Mouse (Mus musculus): ENCODE measurements around the gene Ano10.

Gene Ano10

GRCm38 (mm10) chr9:122152501-122152900 is 141.7 kb downstream of the Ano10 start:
- no peak for DNase-seq

DNA sequence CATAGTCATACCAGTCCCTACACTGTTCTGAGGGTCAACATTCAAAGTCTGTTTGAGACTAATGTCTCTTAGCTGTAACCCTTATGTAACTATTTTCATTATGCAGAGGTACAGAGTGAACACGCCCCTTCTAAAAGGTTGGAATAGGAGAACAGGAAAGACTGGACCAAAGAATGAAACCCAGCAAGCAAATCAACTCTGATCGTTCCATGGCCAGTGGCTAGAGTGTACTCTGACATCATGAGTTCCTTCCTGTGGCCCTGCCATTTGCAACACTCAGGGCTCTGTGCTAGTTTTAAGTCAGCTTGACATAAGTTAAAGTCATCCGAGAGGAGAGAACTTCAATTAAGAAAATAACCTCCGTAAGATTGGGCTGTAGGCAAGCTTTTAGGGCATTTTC is 142.2 kb downstream of the Ano10 start:
- no peak for DNase-seq

GRCm38 (mm10) chr9:122149997-122150826 is 144.0 kb downstream of the Ano10 start:
- DNase-seq: peak; percentile 21

GRCm38 (mm10) chr9:122148356-122148755 is 145.9 kb downstream of the Ano10 start:
- DNase-seq: no peak

DNA sequence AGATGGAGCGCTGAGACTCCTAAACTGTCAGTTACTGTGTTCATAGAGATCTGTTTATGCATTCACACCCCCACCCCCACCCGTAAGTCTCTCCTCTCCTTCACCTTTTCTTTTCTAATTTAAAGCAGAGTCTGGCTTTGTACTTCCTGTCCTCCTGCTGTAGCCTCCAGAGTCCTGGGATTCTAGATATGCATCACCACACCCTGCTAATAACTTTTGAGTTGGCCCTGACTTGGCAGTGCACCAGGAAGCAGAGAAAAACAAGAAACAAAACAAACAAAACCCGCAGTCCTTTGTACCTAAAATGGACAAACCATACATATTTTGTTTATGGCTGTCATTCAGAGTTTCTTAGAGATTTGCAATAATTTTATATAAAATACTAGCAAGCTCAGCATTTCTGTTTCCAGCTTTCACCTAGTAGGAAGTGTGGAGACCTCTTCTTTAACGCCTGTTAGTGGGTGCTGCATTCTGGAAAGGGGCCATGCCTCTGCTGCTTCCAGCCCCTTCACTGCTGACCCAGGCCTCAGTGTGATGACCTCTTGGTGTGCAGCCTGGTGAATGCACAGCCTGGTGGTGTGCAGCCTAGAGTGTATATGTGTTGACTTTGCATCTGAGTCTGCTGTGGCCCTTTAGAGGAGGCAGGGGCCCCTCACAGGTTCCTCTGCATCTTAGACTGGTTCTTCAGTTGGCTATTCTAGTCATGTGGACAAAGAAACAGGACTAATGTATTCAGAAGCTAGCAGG is 147.9 kb downstream of the Ano10 start:
- no peak for DNase-seq

DNA sequence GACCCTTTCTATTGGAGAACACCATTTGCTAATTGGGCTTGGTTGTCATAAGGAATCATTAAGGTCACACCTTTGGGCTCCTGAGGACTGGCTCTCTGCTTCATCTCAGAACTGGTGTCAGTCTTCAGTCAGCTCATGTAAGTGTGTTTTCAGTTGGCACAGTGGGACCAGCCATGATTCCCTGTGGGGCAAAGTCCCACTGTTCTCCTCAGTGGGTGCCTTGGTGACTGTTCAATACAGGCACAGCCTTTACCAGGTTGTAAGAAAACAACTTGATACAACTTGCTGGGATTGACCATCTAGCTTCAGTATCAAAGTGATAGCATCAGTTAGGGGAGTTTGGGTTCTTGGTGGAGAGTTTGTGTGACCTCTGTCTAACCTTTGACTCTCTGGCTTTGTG is 148.5 kb downstream of the Ano10 start:
- no peak for DNase-seq

GRCm38 (mm10) chr9:122144776-122145175 is 149.4 kb downstream of the Ano10 start:
- no peak for DNase-seq

GRCm38 (mm10) chr9:122143219-122143618 is 151.0 kb downstream of the Ano10 start:
- DNase-seq: no peak

- no peak for DNase-seq
These were observed 155.0 kb downstream of the Ano10 start for GRCm38 (mm10) chr9:122139236-122139635.

DNA sequence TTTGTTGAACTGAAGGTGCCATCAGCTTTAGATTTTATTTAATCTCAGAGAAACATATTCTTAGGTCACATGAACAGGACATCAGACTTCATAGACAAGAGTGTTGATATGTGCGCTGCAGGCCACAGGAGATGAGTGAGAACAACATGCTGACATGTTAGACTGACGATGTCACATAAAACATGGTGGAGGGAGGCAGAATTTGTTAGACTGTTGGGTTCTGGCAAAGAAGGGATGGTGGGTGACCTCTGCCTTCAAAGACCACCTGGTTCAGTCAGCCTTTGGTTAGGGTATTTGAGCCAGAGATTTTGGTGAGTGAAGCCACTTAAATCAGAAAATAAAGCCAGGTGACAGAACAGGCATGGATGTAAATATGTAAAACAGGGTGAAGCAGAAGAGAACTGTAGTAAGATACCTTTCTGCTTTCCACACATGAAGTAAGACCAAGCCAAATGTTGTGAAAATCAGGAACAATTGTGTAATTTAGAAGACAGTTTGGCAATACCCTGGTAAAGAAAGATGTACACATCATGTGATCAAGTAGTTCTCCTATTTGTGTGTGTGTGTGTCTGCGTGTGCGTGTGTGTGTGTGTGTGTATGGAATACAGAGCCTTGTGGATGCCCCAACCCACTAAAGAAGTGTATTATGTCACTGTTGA is 155.7 kb downstream of the Ano10 start:
- no peak for DNase-seq

GRCm38 (mm10) chr9:122137960-122138359 is 156.3 kb downstream of the Ano10 start:
- DNase-seq: no peak

GRCm38 (mm10) chr9:122135885-122136170 is 158.4 kb downstream of the Ano10 start:
- DNase-seq: no peak

- DNase-seq: no peak
These were observed 158.9 kb downstream of the Ano10 start for GRCm38 (mm10) chr9:122135095-122135884.

DNA sequence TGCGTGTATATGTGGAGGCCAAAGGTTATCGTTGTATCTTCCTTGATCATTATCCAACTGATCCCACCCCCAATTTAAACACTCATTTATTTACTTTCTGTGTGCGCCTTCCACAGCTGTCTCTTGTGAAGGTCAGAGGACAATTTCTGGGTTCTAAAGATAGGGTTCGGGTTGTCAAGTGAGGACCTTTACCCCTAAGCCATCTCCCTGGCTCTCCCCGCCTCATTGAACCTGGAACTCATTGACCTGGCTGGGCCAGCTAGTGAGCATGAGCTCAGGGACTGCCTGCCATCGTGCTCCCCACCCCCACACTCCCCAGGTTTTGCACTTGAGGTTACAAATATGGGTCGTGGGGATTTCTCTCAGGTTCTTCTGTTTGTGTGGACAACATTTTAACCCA is 162.1 kb downstream of the Ano10 start:
- no peak for DNase-seq

DNA sequence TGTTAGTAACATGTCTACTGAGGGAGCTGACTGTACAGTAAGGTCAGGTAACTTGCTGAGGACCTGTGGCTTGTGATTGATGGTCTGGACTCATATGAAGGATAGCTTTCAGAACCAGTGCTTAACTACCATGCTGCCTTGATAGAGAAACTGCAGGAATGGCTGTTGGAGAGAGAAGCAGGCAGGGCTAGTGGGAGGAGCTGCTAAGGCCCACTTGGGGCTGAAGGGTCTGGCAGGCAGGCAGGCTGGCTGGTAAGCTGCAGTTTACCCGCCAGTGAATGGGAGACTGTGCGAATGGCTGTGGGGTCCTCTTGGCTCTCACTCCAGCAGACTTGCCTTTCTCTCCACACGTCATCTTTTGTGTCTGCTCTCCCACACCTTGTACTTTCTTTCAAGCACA is 163.6 kb downstream of the Ano10 start:
- DNase-seq: no peak

- DNase-seq: peak; percentile 56
These were observed 165.5 kb downstream of the Ano10 start for GRCm38 (mm10) chr9:122128686-122129085.

- DNase-seq: no peak
These were observed 166.9 kb downstream of the Ano10 start for GRCm38 (mm10) chr9:122127271-122127785.

DNA sequence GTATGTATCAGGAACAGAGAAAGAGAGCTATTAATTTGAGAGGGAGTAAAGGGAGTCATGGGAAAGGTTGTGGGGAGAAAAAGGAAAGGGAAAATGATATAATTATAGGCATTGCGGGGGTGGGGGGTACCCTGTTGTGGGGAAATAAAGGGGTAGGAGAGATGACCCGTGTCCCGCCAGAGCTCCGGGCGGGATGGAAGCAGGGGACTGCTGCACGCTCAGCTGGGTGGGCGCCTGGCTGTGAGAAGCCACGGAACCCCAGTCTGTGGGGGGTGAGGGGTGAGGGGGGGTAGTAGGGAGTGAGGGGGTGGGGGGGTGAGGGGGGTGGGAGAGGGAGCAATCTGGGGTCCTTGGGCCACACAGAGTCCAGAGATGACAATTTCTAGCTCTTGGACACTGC is 167.4 kb downstream of the Ano10 start:
- no peak for DNase-seq
